Mouse (Mus musculus) heart, adult 2 months (tissue): ENCODE data around the gene Tnfsf9. TPM values are rescaled to one million over a fixed set of nuclear protein-coding genes. Genes with fewer than 3 reads are reported as not detected.

ENCODE experiments used
- DNase-seq, 2 experiments: peaks; one replicate each; pipeline ENCODE4 v3.0.0; 2021
- H3K27ac ChIP-seq: fragments of 200-600 bp; 2 replicates; pipeline ENCODE4 v1.8.1; 2022
- H3K27me3 ChIP-seq: fragments of 200-500 bp; 2 replicates; pipeline ENCODE4 v1.6.1; 2012; ENCODE audit warnings: mild to moderate bottlenecking, low read length, inconsistent platforms, mixed read lengths; ENCODE audit not compliant: control insufficient read depth, insufficient read depth
- H3K36me3 ChIP-seq: fragments of 200-500 bp; 2 replicates; pipeline ENCODE4 v1.6.1; 2012; ENCODE audit warnings: low read length, inconsistent platforms; ENCODE audit not compliant: control insufficient read depth, insufficient read depth
- H3K4me1 ChIP-seq: fragments of 200-500 bp; 2 replicates; pipeline ENCODE4 v1.6.1; 2011; ENCODE audit warnings: low read length; ENCODE audit not compliant: control insufficient read depth, insufficient read depth
- H3K4me3 ChIP-seq: fragments of 200-600 bp; 2 replicates; pipeline ENCODE4 v1.8.1; 2022
- H3K79me2 ChIP-seq: fragments of 200-500 bp; replicated peaks from 2 replicates; pipeline ENCODE4 v1.6.1; 2012; ENCODE audit warnings: mild to moderate bottlenecking, inconsistent platforms, low read length, moderate library complexity, mixed read lengths; ENCODE audit not compliant: control insufficient read depth, insufficient read depth
- H3K9ac ChIP-seq: fragments of 200-500 bp; 2 replicates; pipeline ENCODE4 v1.6.1; 2012; ENCODE audit warnings: low read depth, mild to moderate bottlenecking, control low read depth, inconsistent platforms, low read length, mixed read lengths
- CTCF ChIP-seq: fragments of 200-600 bp; IDR thresholded peaks from 2 replicates; pipeline ENCODE4 v1.8.1; 2022; ENCODE audit warnings: antibody characterized with exemption, mild to moderate bottlenecking, moderate library complexity
- EP300 ChIP-seq: fragments of 200-500 bp; IDR thresholded peaks from 2 replicates; pipeline ENCODE4 v1.6.1; 2011; ENCODE audit warnings: low read depth, low read length, control low read depth; ENCODE audit not compliant: insufficient read depth
- POLR2A ChIP-seq: fragments of 200-500 bp; IDR thresholded peaks from 2 replicates; pipeline ENCODE4 v1.6.1; 2011; ENCODE audit warnings: mild to moderate bottlenecking, low read depth, low read length, control low read depth; ENCODE audit not compliant: insufficient read depth
- WGBS: fragments of 180-500 bp; shearing (Covaris S2); methylation state at CpG from one replicate; pipeline ENCODE4 v1.1.7; 2018; 5-methylcytosine and 5-hydroxymethylcytosine counted together
- intact Hi-C: fragments of 180-260 bp; cut with DNase I; formaldehyde crosslinking; loops from one replicate; pipeline ENCODE4 v1.15.1; 2025
- polyA plus RNA-seq: library from polyadenylated mRNA; depleted of rRNA; stranded (reverse); fragments of >200 nt; gene quantifications from 2 replicates; pipeline ENCODE4 v1.2.3, GENCODE M21; 2012
- total RNA-seq, 2 experiments: library from RNA; stranded (reverse); gene quantifications; 2 replicates each; pipeline ENCODE4 v1.2.3; 2021

Tnfsf9 gene
- total and polyA plus RNA-seq, 3 experiments: 0.26 to 1.2 (median 0.80) TPM

- no peaks in the 10 kb centered on the region; the same call in 1 of the 2 replicates for H3K27me3 ChIP-seq
- no peaks in the 10 kb centered on the region for H3K79me2 ChIP-seq
- H3K27ac ChIP-seq: no peak overlapping the region
- no peak overlapping the region for H3K9ac ChIP-seq
- no peaks in the 10 kb centered on the region for H3K4me1 ChIP-seq
- DNase-seq: no peak
- intact Hi-C loops: no loop called here
- H3K4me3 ChIP-seq: no peak overlapping the region
- 80% methylated on average over 11 of the region's 11 CpGs for WGBS
- no peak for TF ChIP-seq EP300
- no peak for TF ChIP-seq POLR2A
- TF ChIP-seq CTCF: no peak
- no peaks in the 10 kb centered on the region for H3K36me3 ChIP-seq
These were observed 19.0 kb upstream of the Tnfsf9 start for GRCm38 (mm10) chr17:57085970-57086757.

- Histone ChIP-seq H3K27ac (no peak within 1 kb of the TSS), H3K79me2 (no peaks in the 10 kb centered on the region), H3K4me3 (peak within 1 kb of the TSS; percentile 27; the same call in 1 of the 2 replicates), H3K27me3 (no peaks in the 10 kb centered on the region; the same call in 1 of the 2 replicates), H3K4me1 (no peaks in the 10 kb centered on the region), H3K36me3 (no peaks in the 10 kb centered on the region), H3K9ac (no peak within 1 kb of the TSS)
- TF ChIP-seq POLR2A (peak; percentile 56), EP300 (no peak)
- peak; percentile 45 to 58 for DNase-seq
- intact Hi-C loops: no loop called here
- 4% methylated on average over 31 of the region's 31 CpGs for WGBS
These were observed 17.9 kb upstream of the Tnfsf9 start, which contains the start of gene Tubb4a for GRCm38 (mm10) chr17:57087049-57087832. Tubb4a (minus strand) TSS chr17:57087782.

- Histone ChIP-seq H3K9ac (no peak overlapping the region), H3K36me3 (no peaks in the 10 kb centered on the region), H3K27me3 (no peaks in the 10 kb centered on the region), H3K4me1 (no peaks in the 10 kb centered on the region), H3K79me2 (no peaks in the 10 kb centered on the region), H3K4me3 (no peak overlapping the region), H3K27ac (no peak overlapping the region)
- TF ChIP-seq POLR2A (no peak), EP300 (no peak), CTCF (no peak)
- WGBS: 98% methylated on average over 3 of the region's 3 CpGs
- intact Hi-C loops: no loop called here
- DNase-seq: no peak
These were observed 10.9 kb upstream of the Tnfsf9 start for GRCm38 (mm10) chr17:57094222-57094621.

- no peaks in the 10 kb centered on the region for H3K79me2 ChIP-seq
- peak; percentile 65 to 75 for DNase-seq
- no peak overlapping the region for H3K27ac ChIP-seq
- H3K36me3 ChIP-seq: no peaks in the 10 kb centered on the region
- WGBS: 2% methylated on average over 18 of the region's 19 CpGs
- no peaks in the 10 kb centered on the region for H3K27me3 ChIP-seq
- TF ChIP-seq POLR2A (no peak), CTCF (no peak), EP300 (no peak)
- H3K4me3 ChIP-seq: peak overlapping the region; percentile 14; the same call in 1 of the 2 replicates
- H3K4me1 ChIP-seq: no peaks in the 10 kb centered on the region
- intact Hi-C loops: loop anchor here (1.0 to 2.0 kb wide), 4 partner anchors 71 to 239 kb away; partner anchors contain the start of gene Alkbh7
- no peak overlapping the region for H3K9ac ChIP-seq
These were observed 9.1 kb upstream of the Tnfsf9 start for GRCm38 (mm10) chr17:57095855-57096622.

- WGBS: 2% methylated on average over 11 of the region's 11 CpGs
These were observed 8.6 kb upstream of the Tnfsf9 start for GRCm38 (mm10) chr17:57096623-57096920.

More at GRCm38 (mm10) chr17:57096623-57096920, 8.6 kb upstream of the Tnfsf9 start:
- peak; percentile 83 to 90 for DNase-seq
- TF ChIP-seq CTCF: peak; percentile 94
- TF ChIP-seq EP300: 0 out of 2 replicates have a peak, but pooled peaks have one; percentile 28
- TF ChIP-seq POLR2A: no peak
- H3K9ac ChIP-seq: no peak overlapping the region
- intact Hi-C loops: loop anchor here (1.0 to 2.0 kb wide), 4 partner anchors 71 to 238 kb away; partner anchors contain the start of gene Alkbh7
- H3K36me3 ChIP-seq: no peaks in the 10 kb centered on the region
- H3K27ac ChIP-seq: no peak overlapping the region
- H3K79me2 ChIP-seq: no peaks in the 10 kb centered on the region
- H3K4me3 ChIP-seq: peak overlapping the region; percentile 14; the same call in 1 of the 2 replicates
- no peaks in the 10 kb centered on the region for H3K27me3 ChIP-seq
- H3K4me1 ChIP-seq: no peaks in the 10 kb centered on the region
